Mouse (Mus musculus) heart, postnatal 0 days (tissue): ENCODE results near the gene Nras.

Experiments
- CTCF ChIP-seq: IDR thresholded peaks from 2 replicates; pipeline ENCODE4 v1.5.1; 2016; ENCODE audit warnings: antibody characterized with exemption, control low read depth, low read depth
- EP300 ChIP-seq: IDR thresholded peaks from 2 replicates; pipeline ENCODE4 v1.6.1; 2016; ENCODE audit warnings: antibody characterized with exemption, low read depth

GRCm38 (mm10) chr3:103107565-103108240 lies 49.6 kb downstream of the Nras start:
- no peak for TF ChIP-seq CTCF
- no peak for TF ChIP-seq EP300
